9 mouse cellular contexts compared by ENCODE assay signal in the genomic region with DNA sequence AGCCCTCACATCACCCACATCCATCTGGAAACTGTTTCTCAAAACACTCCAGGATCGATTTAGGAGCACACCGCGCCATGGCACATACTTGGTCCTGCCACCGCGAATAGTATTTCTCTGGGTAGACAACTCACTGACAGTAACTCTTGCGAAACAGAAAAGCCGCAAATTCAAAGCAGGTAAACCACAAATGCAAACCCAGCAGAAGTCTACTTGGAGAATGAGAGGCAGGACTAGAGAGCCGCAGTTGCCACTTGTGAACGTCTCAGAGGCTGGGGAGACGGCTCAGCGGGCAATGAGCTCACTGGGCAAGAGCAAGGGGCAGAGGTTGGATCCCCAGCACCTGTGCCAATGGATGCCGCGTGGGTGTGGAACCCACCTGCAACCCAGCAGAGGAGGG. TPM values are rescaled to one million over a fixed set of nuclear protein-coding genes. Genes with fewer than 3 reads are reported as not detected.
DNase-seq lines count a peak whose midpoint lies in the region; ATAC-seq and TF ChIP-seq lines count a peak whose summit lies in the region.
"Had no signal": no experiment of that assay in that cellular context is flagged by ENCODE, and none has a peak within 500 bp of the region (broad histone marks: within the 10 kb centered on the region; RNA-seq: fewer than 3 reads in every experiment).

No protein-coding gene starts in this region.

- H3K36me3 ChIP-seq in hindbrain, embryonic 11.5 days (ENCODE audit: control insufficient read depth, insufficient read depth, low read length), result no peaks in the 10 kb centered on the region
- no peaks in the 10 kb centered on the region for H3K36me3 ChIP-seq in hindbrain, postnatal 0 days (ENCODE audit: insufficient read depth, low read length)
- no peaks in the 10 kb centered on the region for H3K36me3 ChIP-seq in liver, embryonic 11.5 days (ENCODE audit: control insufficient read depth, insufficient read depth, low read length)
- H3K36me3 ChIP-seq: limb, embryonic 15.5 days had no signal

- no peak overlapping the region for H3K9ac ChIP-seq in hindbrain, embryonic 11.5 days (ENCODE audit: low read depth, low read length)
- H3K9ac ChIP-seq in hindbrain, postnatal 0 days (replicated peaks; ENCODE audit: low read length), result no peak overlapping the region
- H3K9ac ChIP-seq in liver, embryonic 11.5 days (ENCODE audit: low read depth, low read length), result no peak overlapping the region; the same call in 1 of the 2 replicates
- H3K9ac ChIP-seq: limb, embryonic 15.5 days had no signal

- no peak overlapping the region for H3K4me3 ChIP-seq in hindbrain, embryonic 11.5 days (ENCODE audit: low read depth, low read length)
- H3K4me3 ChIP-seq in hindbrain, postnatal 0 days (ENCODE audit: low read length), result no peak overlapping the region
- H3K4me3 ChIP-seq in liver, embryonic 11.5 days (ENCODE audit: low read depth, low read length), result no peak overlapping the region
- H3K4me3 ChIP-seq: limb, embryonic 15.5 days had no signal

- no peaks in the 10 kb centered on the region for H3K9me3 ChIP-seq in hindbrain, embryonic 11.5 days (ENCODE audit: control insufficient read depth, low read length)
- no peaks in the 10 kb centered on the region for H3K9me3 ChIP-seq in hindbrain, postnatal 0 days (ENCODE audit: low read length)
- H3K9me3 ChIP-seq in liver, embryonic 11.5 days (ENCODE audit: control insufficient read depth, low read length), result no peaks in the 10 kb centered on the region
- H3K9me3 ChIP-seq: limb, embryonic 15.5 days had no signal

- no peak overlapping the region for H3K27ac ChIP-seq in hindbrain, embryonic 11.5 days (ENCODE audit: low read depth, low read length)
- H3K27ac ChIP-seq in hindbrain, postnatal 0 days, result no peak overlapping the region
- H3K27ac ChIP-seq in liver, embryonic 11.5 days (ENCODE audit: low read depth, low read length), result peak overlapping the region; percentile 52
- H3K27ac ChIP-seq: limb, embryonic 15.5 days had no signal

- no peak for DNase-seq in hindbrain, embryonic 11.5 days (ENCODE audit: low spot score)
- no peak for DNase-seq in hindbrain, postnatal 0 days (ENCODE audit: low spot score)
- peak; percentile 35 to 44 for DNase-seq in CD8-positive naive resting alpha-beta T cell, adult 2 months (ENCODE audit: low read depth in 2 of 2, low spot score in 2 of 2)
- no peak for DNase-seq in liver, embryonic 11.5 days (ENCODE audit: low spot score)
- peak; percentile 31 to 46 for DNase-seq in spleen, adult 18-20 months
- no peak for DNase-seq in left cerebral cortex, adult 8-10 months (ENCODE audit: low spot score in 2 of 2)
- DNase-seq in retina, postnatal 1 day, result no peak
- no peak for DNase-seq in cerebellum, adult 11 months

- H3K27me3 ChIP-seq in hindbrain, embryonic 11.5 days (ENCODE audit: control insufficient read depth, insufficient read depth, low read length), result no peaks in the 10 kb centered on the region
- H3K27me3 ChIP-seq in hindbrain, postnatal 0 days (ENCODE audit: insufficient read depth, low read length), result no peaks in the 10 kb centered on the region
- H3K27me3 ChIP-seq in liver, embryonic 11.5 days (replicated peaks; ENCODE audit: control insufficient read depth, insufficient read depth, low read length), result no peaks in the 10 kb centered on the region
- H3K27me3 ChIP-seq: limb, embryonic 15.5 days had no signal

- peaks cover 8% of the 10 kb centered on the region; the same call in 1 of the 2 replicates for H3K4me1 ChIP-seq in hindbrain, embryonic 11.5 days (replicated peaks; ENCODE audit: control insufficient read depth, insufficient read depth, low read length)
- H3K4me1 ChIP-seq in hindbrain, postnatal 0 days (ENCODE audit: insufficient read depth, low read length), result peaks cover 13% of the 10 kb centered on the region
- H3K4me1 ChIP-seq in liver, embryonic 11.5 days (replicated peaks; ENCODE audit: control insufficient read depth, insufficient read depth, low read length), result peaks cover 41% of the 10 kb centered on the region

- no peak for TF ChIP-seq CTCF in hindbrain, postnatal 0 days (IDR thresholded peaks at IDR 0.05; ENCODE audit: low read depth)

- 50% methylated on average over 13 of the region's 13 CpGs for WGBS in hindbrain, embryonic 11.5 days
- WGBS in hindbrain, postnatal 0 days, result 64% methylated on average over 13 of the region's 13 CpGs
- 33% methylated on average over 13 of the region's 13 CpGs for WGBS in liver, embryonic 11.5 days

- no peak overlapping the region for H3K4me2 ChIP-seq in hindbrain, embryonic 11.5 days (replicated peaks; ENCODE audit: low read depth, low read length)
- H3K4me2 ChIP-seq in hindbrain, postnatal 0 days (ENCODE audit: low read depth, low read length), result no peak overlapping the region
- H3K4me2 ChIP-seq in liver, embryonic 11.5 days, result peak overlapping the region; percentile 56
- H3K4me2 ChIP-seq: limb, embryonic 15.5 days had no signal

- ATAC-seq in hindbrain, embryonic 11.5 days (ENCODE audit: low FRiP score), result peak; percentile 14; the same call in 1 of the 2 replicates
- ATAC-seq in hindbrain, postnatal 0 days, result no peak
- no peak for ATAC-seq in liver, embryonic 11.5 days (replicated peaks; ENCODE audit: low FRiP score)

RNA-seq across cellular contexts. Expression of a gene that starts 22.7 kb away (rescaled TPM):
- 6.8 and 10.5 TPM in 2 replicates for polyA plus RNA-seq in hindbrain, embryonic 11.5 days (2014; fragmentation: Nextera tagmentation; extraction: Ambion mirVana)
- total RNA-seq in hindbrain, postnatal 0 days (2014; rRNA removed), result 21.9 and 22.0 TPM in 2 replicates
- polyA plus RNA-seq in hindbrain, postnatal 0 days (2015; fragmentation: Nextera tagmentation; extraction: Ambion mirVana), result 7.7 and 8.0 TPM in 2 replicates
- polyA plus RNA-seq in liver, embryonic 11.5 days (2014; fragmentation: Nextera tagmentation; extraction: Ambion mirVana), result 29.1 and 33.6 TPM in 2 replicates
- 10 to 100 TPM; 20.0 to 25.9 (median 23.8) TPM for total RNA-seq in left cerebral cortex, adult 8-10 months (2022)

Comparison
In these comparisons a context has a peak if more than half of its experiments do, and no peak if none do; other contexts are left out.
1. DNase-seq: peak in CD8-positive naive resting alpha-beta T cell, adult 2 months (2 of 2) and spleen, adult 18-20 months (2 of 2); none in hindbrain, embryonic 11.5 days (single experiment), hindbrain, postnatal 0 days (single experiment), liver, embryonic 11.5 days (single experiment), left cerebral cortex, adult 8-10 months (0 of 2), retina, postnatal 1 day (single experiment) and cerebellum, adult 11 months (single experiment).